Mouse (Mus musculus): ENCODE results near the gene Tspan9.

GRCm38 (mm10) chr6:128116836-128117542, 26.4 kb downstream of the Tspan9 start:
- no peak for TF ChIP-seq CTCF (IDR thresholded peaks at IDR 0.05; ENCODE audit: low read depth)
- TF ChIP-seq EP300 (IDR thresholded peaks at IDR 0.05; ENCODE audit: low read depth), result no peak
